Mouse (Mus musculus) retina, postnatal 7 days (tissue): ENCODE results near the gene Pogz.
"Not testable (repeated sequence)": the region's sequence is repeated elsewhere in the genome, so short reads cannot be mapped to it uniquely, and the experiment has no call there.

Experiments
- DNase-seq: peaks from one replicate; pipeline ENCODE4 v3.0.0-alpha.2; 2012; ENCODE audit warnings: low read depth, low spot score

Pogz gene

GRCm38 (mm10) chr3:94915903-94916741 lies 78.8 kb downstream of the Pogz start:
- DNase-seq = no peak

- DNase-seq = no peak
These were observed 80.5 kb downstream of the Pogz start for GRCm38 (mm10) chr3:94917816-94918361.

GRCm38 (mm10) chr3:94918845-94919244 lies 81.5 kb downstream of the Pogz start:
- DNase-seq = no peak

GRCm38 (mm10) chr3:94921104-94921503 lies 83.7 kb downstream of the Pogz start:
- DNase-seq = no peak

GRCm38 (mm10) chr3:94922333-94922732 lies 85.0 kb downstream of the Pogz start:
- no peak for DNase-seq

GRCm38 (mm10) chr3:94924688-94925087 lies 87.3 kb downstream of the Pogz start:
- DNase-seq = no peak

GRCm38 (mm10) chr3:94926301-94926736 lies 89.0 kb downstream of the Pogz start:
- not testable (repeated sequence) for DNase-seq

- DNase-seq = not testable (repeated sequence)
These were observed 91.6 kb downstream of the Pogz start for GRCm38 (mm10) chr3:94928979-94929378.

GRCm38 (mm10) chr3:94930386-94931266 lies 93.3 kb downstream of the Pogz start:
- DNase-seq = not testable (repeated sequence)

- DNase-seq = not testable (repeated sequence)
These were observed 94.2 kb downstream of the Pogz start for GRCm38 (mm10) chr3:94931427-94932082.
